Mouse (Mus musculus): Measurements from ENCODE around the gene Rab31. TPM values are rescaled to one million over a fixed set of nuclear protein-coding genes. Genes with fewer than 3 reads are reported as not detected.

The Rab31 gene
- total RNA-seq, 2 experiments from 2014 or later: 38.2 to 40.8 TPM

Other genes with a start within 250 kb of the Rab31 start
- gene Tmem232, start 232.0 kb downstream of the Rab31 start, total RNA-seq (2021): 1 to 10 TPM; 6.9 to 7.8 TPM
- gene Vapa, start 159.2 kb downstream of the Rab31 start, total RNA-seq (2021): 100 to 1,000 TPM; 142 to 159 TPM
- gene Txndc2, start 130.6 kb downstream of the Rab31 start, total RNA-seq (2021): under 1 TPM; 0.23 to 0.29 TPM
- 10 to 100 TPM; 52.3 to 57.5 TPM for gene Ppp4r1, start 9.8 kb upstream of the Rab31 start, total RNA-seq (2021)
- gene Ralbp1, start 113.0 kb upstream of the Rab31 start, total RNA-seq (2021): 10 to 100 TPM; 38.3 to 39.1 TPM
- gene Twsg1, start 178.5 kb upstream of the Rab31 start, total RNA-seq (2021): 10 to 100 TPM; 38.6 to 45.8 TPM

Data from gastrocnemius, postnatal 4 days (tissue).